Mouse (Mus musculus): ENCODE data around the gene Cradd. TPM values are rescaled to one million over a fixed set of nuclear protein-coding genes. Genes with fewer than 3 reads are reported as not detected.

Cradd gene
- polyA plus RNA-seq, 1 experiment from 2014 or later, result 7.6 TPM

- no peaks in the 10 kb centered on the region for H3K36me3 ChIP-seq
- no peak overlapping the region for H3K4me3 ChIP-seq
- H3K27me3 ChIP-seq, result no peaks in the 10 kb centered on the region
- H3K27ac ChIP-seq, result no peak overlapping the region
- no peak overlapping the region for H3K4me2 ChIP-seq
- no peak for ATAC-seq (replicated peaks; ENCODE audit: insufficient number of reproducible peaks, insufficient read depth, low FRiP score, low read depth)
- H3K4me1 ChIP-seq (replicated peaks), result peaks cover 42% of the 10 kb centered on the region
- H3K9ac ChIP-seq, result no peak overlapping the region
- no peaks in the 10 kb centered on the region for H3K9me3 ChIP-seq (replicated peaks)
- 92% methylated on average over 11 of the region's 11 CpGs for WGBS
These were observed 8.6 kb downstream of the Cradd start for GRCm38 (mm10) chr10:95315321-95315720.

GRCm38 (mm10) chr10:95314019-95314418 is 9.9 kb downstream of the Cradd start:
- H3K27ac ChIP-seq, result peak overlapping the region; percentile 87
- H3K27me3 ChIP-seq, result no peaks in the 10 kb centered on the region
- peak overlapping the region; percentile 37 for H3K4me2 ChIP-seq
- no peak overlapping the region for H3K9ac ChIP-seq
- peaks cover 45% of the 10 kb centered on the region for H3K4me1 ChIP-seq (replicated peaks)
- no peak overlapping the region for H3K4me3 ChIP-seq
- H3K36me3 ChIP-seq, result no peaks in the 10 kb centered on the region
- H3K9me3 ChIP-seq (replicated peaks), result no peaks in the 10 kb centered on the region
- WGBS, result 21% methylated on average over 5 of the region's 5 CpGs
- 0 out of 2 replicates have a peak, but pooled peaks have one; percentile 27 for ATAC-seq (replicated peaks; ENCODE audit: insufficient number of reproducible peaks, insufficient read depth, low FRiP score, low read depth)

GRCm38 (mm10) chr10:95313524-95313923 is 10.4 kb downstream of the Cradd start:
- H3K36me3 ChIP-seq, result no peaks in the 10 kb centered on the region
- H3K27me3 ChIP-seq, result no peaks in the 10 kb centered on the region
- H3K4me2 ChIP-seq, result peak overlapping the region; percentile 37
- H3K4me3 ChIP-seq, result no peak overlapping the region
- WGBS, result 35% methylated on average over 9 of the region's 9 CpGs
- H3K4me1 ChIP-seq (replicated peaks), result peaks cover 42% of the 10 kb centered on the region
- H3K9me3 ChIP-seq (replicated peaks), result no peaks in the 10 kb centered on the region
- H3K9ac ChIP-seq, result no peak overlapping the region
- H3K27ac ChIP-seq, result peak overlapping the region; percentile 87
- peak; percentile 57; the same call in 1 of the 2 replicates for ATAC-seq (replicated peaks; ENCODE audit: insufficient number of reproducible peaks, insufficient read depth, low FRiP score, low read depth)

GRCm38 (mm10) chr10:95310688-95311441 is 13.1 kb downstream of the Cradd start:
- H3K9me3 ChIP-seq (replicated peaks), result no peaks in the 10 kb centered on the region
- no peak overlapping the region for H3K4me2 ChIP-seq
- ATAC-seq (replicated peaks; ENCODE audit: insufficient number of reproducible peaks, insufficient read depth, low FRiP score, low read depth), result no peak
- no peaks in the 10 kb centered on the region for H3K27me3 ChIP-seq
- 47% methylated on average over 21 of the region's 21 CpGs for WGBS
- no peak overlapping the region for H3K27ac ChIP-seq
- no peak overlapping the region for H3K9ac ChIP-seq
- no peak overlapping the region for H3K4me3 ChIP-seq
- no peaks in the 10 kb centered on the region for H3K36me3 ChIP-seq
- H3K4me1 ChIP-seq (replicated peaks), result peaks cover 32% of the 10 kb centered on the region

GRCm38 (mm10) chr10:95309412-95310322 is 14.3 kb downstream of the Cradd start:
- Histone ChIP-seq H3K27ac (no peak overlapping the region), H3K36me3 (no peaks in the 10 kb centered on the region), H3K9ac (no peak overlapping the region), H3K9me3 (replicated peaks) (no peaks in the 10 kb centered on the region), H3K4me1 (replicated peaks) (peaks cover 31% of the 10 kb centered on the region), H3K4me2 (no peak overlapping the region), H3K4me3 (no peak overlapping the region), H3K27me3 (no peaks in the 10 kb centered on the region)
- 54% methylated on average over 13 of the region's 13 CpGs for WGBS
- no peak for ATAC-seq (replicated peaks; ENCODE audit: insufficient number of reproducible peaks, insufficient read depth, low FRiP score, low read depth)

- H3K27me3 ChIP-seq, result no peaks in the 10 kb centered on the region
- H3K4me2 ChIP-seq, result no peak overlapping the region
- ATAC-seq (replicated peaks; ENCODE audit: insufficient number of reproducible peaks, insufficient read depth, low FRiP score, low read depth), result no peak
- H3K9me3 ChIP-seq (replicated peaks), result no peaks in the 10 kb centered on the region
- H3K36me3 ChIP-seq, result no peaks in the 10 kb centered on the region
- H3K4me1 ChIP-seq (replicated peaks), result peaks cover 27% of the 10 kb centered on the region
- H3K27ac ChIP-seq, result no peak overlapping the region
- WGBS, result 80% methylated on average over 12 of the region's 12 CpGs
- no peak overlapping the region for H3K9ac ChIP-seq
- no peak overlapping the region for H3K4me3 ChIP-seq
These were observed 14.9 kb downstream of the Cradd start for GRCm38 (mm10) chr10:95308991-95309390.

- Histone ChIP-seq H3K4me2 (no peak overlapping the region), H3K4me3 (no peak overlapping the region), H3K9ac (no peak overlapping the region), H3K27me3 (no peaks in the 10 kb centered on the region), H3K4me1 (replicated peaks) (peaks cover 18% of the 10 kb centered on the region), H3K27ac (no peak overlapping the region), H3K9me3 (replicated peaks) (no peaks in the 10 kb centered on the region), H3K36me3 (no peaks in the 10 kb centered on the region)
- ATAC-seq (replicated peaks; ENCODE audit: insufficient number of reproducible peaks, insufficient read depth, low FRiP score, low read depth), result no peak
- WGBS, result 84% methylated on average over 5 of the region's 5 CpGs
These were observed 16.0 kb downstream of the Cradd start for GRCm38 (mm10) chr10:95307916-95308315.

- no peak for ATAC-seq (replicated peaks; ENCODE audit: insufficient number of reproducible peaks, insufficient read depth, low FRiP score, low read depth)
- no peaks in the 10 kb centered on the region for H3K27me3 ChIP-seq
- no peak overlapping the region for H3K4me2 ChIP-seq
- H3K9ac ChIP-seq, result no peak overlapping the region
- H3K36me3 ChIP-seq, result no peaks in the 10 kb centered on the region
- H3K27ac ChIP-seq, result no peak overlapping the region
- no peaks in the 10 kb centered on the region for H3K9me3 ChIP-seq (replicated peaks)
- H3K4me3 ChIP-seq, result no peak overlapping the region
- 44% methylated on average over 11 of the region's 11 CpGs for WGBS
- peaks cover 17% of the 10 kb centered on the region for H3K4me1 ChIP-seq (replicated peaks)
These were observed 16.9 kb downstream of the Cradd start for GRCm38 (mm10) chr10:95306824-95307552.

- Histone ChIP-seq H3K9ac (no peak overlapping the region), H3K4me3 (no peak overlapping the region), H3K36me3 (no peaks in the 10 kb centered on the region), H3K4me1 (replicated peaks) (peaks cover 9% of the 10 kb centered on the region), H3K27ac (no peak overlapping the region), H3K27me3 (no peaks in the 10 kb centered on the region), H3K9me3 (replicated peaks) (no peaks in the 10 kb centered on the region), H3K4me2 (no peak overlapping the region)
- WGBS, result 34% methylated on average over 4 of the region's 4 CpGs
- no peak for ATAC-seq (replicated peaks; ENCODE audit: insufficient number of reproducible peaks, insufficient read depth, low FRiP score, low read depth)
These were observed 19.7 kb downstream of the Cradd start for GRCm38 (mm10) chr10:95304240-95304639.

GRCm38 (mm10) chr10:95302211-95303163 is 21.4 kb downstream of the Cradd start:
- H3K4me1 ChIP-seq (replicated peaks), result peaks cover 15% of the 10 kb centered on the region
- H3K27ac ChIP-seq, result no peak overlapping the region
- ATAC-seq (replicated peaks; ENCODE audit: insufficient number of reproducible peaks, insufficient read depth, low FRiP score, low read depth), result no peak
- WGBS, result 70% methylated on average over 12 of the region's 12 CpGs
- no peak overlapping the region for H3K9ac ChIP-seq
- no peaks in the 10 kb centered on the region for H3K9me3 ChIP-seq (replicated peaks)
- no peak overlapping the region for H3K4me3 ChIP-seq
- no peak overlapping the region for H3K4me2 ChIP-seq
- no peaks in the 10 kb centered on the region for H3K36me3 ChIP-seq
- H3K27me3 ChIP-seq, result no peaks in the 10 kb centered on the region

All from heart, embryonic 15.5 days (tissue).